Mouse (Mus musculus) E14TG2a.4 (cell line): ENCODE data around the gene Aicda.

Source experiments
- CTCF ChIP-seq: conservative IDR thresholded peaks from 2 replicates; pipeline ENCODE4 v1.5.1; 2014; ENCODE audit warnings: low read length
- NANOG ChIP-seq: IDR thresholded peaks from 2 replicates; pipeline ENCODE4 v1.6.1; 2014; ENCODE audit warnings: borderline replicate concordance, low read length, mixed read lengths

DNA sequence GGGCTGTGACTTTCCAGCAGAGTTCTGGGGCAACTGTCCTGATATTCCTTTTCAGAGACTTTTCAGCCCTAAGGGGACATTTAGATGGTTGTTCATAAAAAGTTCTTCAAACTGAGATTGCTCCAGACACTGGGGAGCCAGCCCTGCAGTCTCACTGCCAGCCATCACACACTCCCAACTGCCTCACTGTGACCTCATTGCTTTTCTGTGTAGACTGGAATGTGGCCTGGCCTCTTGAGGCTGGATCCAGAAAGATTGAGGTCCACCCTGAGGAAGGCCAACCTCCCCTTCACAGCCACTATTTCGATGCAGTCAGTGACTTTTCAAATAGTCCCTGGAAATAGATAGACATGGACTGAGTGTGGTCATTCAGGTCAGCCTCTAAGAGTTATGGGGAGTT, 35.9 kb upstream of the Aicda start:
- no peak for TF ChIP-seq CTCF
- no peak for TF ChIP-seq NANOG
